8 mouse cellular contexts compared by ENCODE assay signal in genomic region chr2:78868951-78869720, GRCm38 (mm10). TPM values are rescaled to one million over a fixed set of nuclear protein-coding genes. Genes with fewer than 3 reads are reported as not detected.
DNase-seq lines count a peak whose midpoint lies in the region; ATAC-seq and TF ChIP-seq lines count a peak whose summit lies in the region.

No protein-coding gene starts in this region.

- H3K27me3 ChIP-seq in embryonic facial prominence, embryonic 11.5 days (ENCODE audit: control insufficient read depth, insufficient read depth, low read length): no peaks in the 10 kb centered on the region
- H3K27me3 ChIP-seq in kidney, adult 2 months (replicated peaks; ENCODE audit: control insufficient read depth, insufficient read depth, low read length): no peaks in the 10 kb centered on the region
- H3K27me3 ChIP-seq in limb, embryonic 14.5 days (ENCODE audit: control insufficient read depth, insufficient read depth, low read length): no peaks in the 10 kb centered on the region
- H3K27me3 ChIP-seq in midbrain, embryonic 16.5 days (ENCODE audit: control insufficient read depth, insufficient read depth, low read depth, low read length): no peaks in the 10 kb centered on the region

- DNase-seq in monocyte, adult 2 months (ENCODE audit: low read depth in 1 of 2, low spot score in 2 of 2): peak; percentile 23 to 41
- peak; percentile 92 for DNase-seq in embryonic facial prominence, embryonic 11.5 days (ENCODE audit: low spot score)
- peak; percentile 80 to 81 for DNase-seq in heart, adult 18-20 months
- DNase-seq in kidney, adult 2 months: peak; percentile 77
- peak; percentile 85 for DNase-seq in limb, embryonic 14.5 days (ENCODE audit: low spot score)
- peak; percentile 52 to 72 for DNase-seq in spleen, postnatal 14 days (ENCODE audit: low spot score in 2 of 2)

- under 1% methylated on average over 25 of the region's 114 CpGs for WGBS in embryonic facial prominence, embryonic 11.5 days
- 2% methylated on average over 97 of the region's 114 CpGs for WGBS in kidney, adult 2 months
- WGBS in limb, embryonic 14.5 days: 0% methylated on average over 12 of the region's 114 CpGs
- WGBS in midbrain, embryonic 16.5 days: 0% methylated on average over 60 of the region's 114 CpGs

- TF ChIP-seq CTCF in kidney, adult 2 months (conservative IDR thresholded peaks at IDR 0.05; ENCODE audit: insufficient read depth, insufficient read length, low read depth, low read length): peak; percentile 43; the same call in 1 of the 2 replicates

- no peak for TF ChIP-seq POLR2A in kidney, adult 2 months (IDR thresholded peaks at IDR 0.05; ENCODE audit: low read depth, low read length)
- no peak for TF ChIP-seq POLR2A in limb, embryonic 14.5 days (IDR thresholded peaks at IDR 0.05; ENCODE audit: borderline replicate concordance, extremely low read depth, insufficient read depth, insufficient read length)

- ATAC-seq in monocyte, adult 5-6 weeks (replicated peaks; ENCODE audit: insufficient number of reproducible peaks, low FRiP score, low TSS enrichment, poor library complexity, severe bottlenecking): no peak
- ATAC-seq in embryonic facial prominence, embryonic 11.5 days (replicated peaks; ENCODE audit: insufficient number of reproducible peaks, low FRiP score, low TSS enrichment, low read depth): peak; percentile 95
- peak; percentile 93 for ATAC-seq in limb, embryonic 14.5 days (ENCODE audit: low FRiP score, low read depth)
- ATAC-seq in midbrain, embryonic 16.5 days: peak; percentile 97

- H3K9me3 ChIP-seq in embryonic facial prominence, embryonic 11.5 days (replicated peaks; ENCODE audit: control insufficient read depth, low read length): no peaks in the 10 kb centered on the region
- H3K9me3 ChIP-seq in limb, embryonic 14.5 days (ENCODE audit: control insufficient read depth, low read length): no peaks in the 10 kb centered on the region
- H3K9me3 ChIP-seq in midbrain, embryonic 16.5 days (replicated peaks; ENCODE audit: control insufficient read depth, low read length, poor library complexity, severe bottlenecking): no peaks in the 10 kb centered on the region

- peak overlapping the region; percentile 99 for H3K9ac ChIP-seq in embryonic facial prominence, embryonic 11.5 days (replicated peaks; ENCODE audit: low read length)
- peak overlapping the region; percentile 99 for H3K9ac ChIP-seq in limb, embryonic 14.5 days (ENCODE audit: low read depth, low read length, severe bottlenecking)
- peak overlapping the region; percentile 97 for H3K9ac ChIP-seq in midbrain, embryonic 16.5 days (ENCODE audit: low read depth, low read length)

- H3K4me3 ChIP-seq in embryonic facial prominence, embryonic 11.5 days (ENCODE audit: low read depth, low read length): peak overlapping the region; percentile 82
- H3K4me3 ChIP-seq in kidney, adult 2 months (ENCODE audit: insufficient read depth, low read depth, low read length): peak overlapping the region; percentile 92
- H3K4me3 ChIP-seq in limb, embryonic 14.5 days (replicated peaks; ENCODE audit: low read length): peak overlapping the region; percentile 76
- peak overlapping the region; percentile 65 for H3K4me3 ChIP-seq in midbrain, embryonic 16.5 days (ENCODE audit: low read depth, low read length)

- peak overlapping the region; percentile 97 for H3K27ac ChIP-seq in embryonic facial prominence, embryonic 11.5 days (replicated peaks; ENCODE audit: low read depth, low read length)
- H3K27ac ChIP-seq in kidney, adult 2 months (ENCODE audit: insufficient read depth, low read depth, low read length): peak overlapping the region; percentile 74; the same call in 1 of the 2 replicates
- H3K27ac ChIP-seq in limb, embryonic 14.5 days (replicated peaks; ENCODE audit: low read depth, low read length): peak overlapping the region; percentile 99
- H3K27ac ChIP-seq in midbrain, embryonic 16.5 days (ENCODE audit: low read length): peak overlapping the region; percentile 98

- H3K36me3 ChIP-seq in embryonic facial prominence, embryonic 11.5 days (replicated peaks; ENCODE audit: control insufficient read depth, insufficient read depth, low read depth, low read length): no peaks in the 10 kb centered on the region
- H3K36me3 ChIP-seq in kidney, adult 2 months (ENCODE audit: control insufficient read depth, insufficient read depth, low read length): no peaks in the 10 kb centered on the region
- H3K36me3 ChIP-seq in limb, embryonic 14.5 days (ENCODE audit: control insufficient read depth, insufficient read depth, low read length): peaks cover 14% of the 10 kb centered on the region; the same call in 1 of the 2 replicates
- H3K36me3 ChIP-seq in midbrain, embryonic 16.5 days (ENCODE audit: control insufficient read depth, insufficient read depth, low read length): no peaks in the 10 kb centered on the region

- peak overlapping the region; percentile 72 for H3K4me2 ChIP-seq in embryonic facial prominence, embryonic 11.5 days (ENCODE audit: low read depth, low read length)
- peak overlapping the region; percentile 74 for H3K4me2 ChIP-seq in limb, embryonic 14.5 days (replicated peaks; ENCODE audit: low read depth, low read length, severe bottlenecking)
- peak overlapping the region; percentile 81 for H3K4me2 ChIP-seq in midbrain, embryonic 16.5 days (ENCODE audit: low read length)

- H3K4me1 ChIP-seq in embryonic facial prominence, embryonic 11.5 days (ENCODE audit: control insufficient read depth, insufficient read depth, low read length): no peaks in the 10 kb centered on the region
- peaks cover 3% of the 10 kb centered on the region; the same call in 1 of the 2 replicates for H3K4me1 ChIP-seq in kidney, adult 2 months (ENCODE audit: control insufficient read depth, insufficient read depth, low read length)
- H3K4me1 ChIP-seq in limb, embryonic 14.5 days (ENCODE audit: control insufficient read depth, insufficient read depth, low read length): peaks cover 36% of the 10 kb centered on the region
- peaks cover 23% of the 10 kb centered on the region for H3K4me1 ChIP-seq in midbrain, embryonic 16.5 days (ENCODE audit: control insufficient read depth, insufficient read depth, low read length)

RNA-seq across cellular contexts. Expression of gene Ube2e3, which starts 1.2 kb away (rescaled TPM):
- total RNA-seq in monocyte, adult 5-6 weeks (2017): 30.8 to 47.5 TPM (median 45.4 TPM) in 3 replicates
- polyA plus RNA-seq in embryonic facial prominence, embryonic 11.5 days (2014; fragmentation: Nextera tagmentation; extraction: Ambion mirVana): 248 and 251 TPM in 2 replicates
- total RNA-seq in heart, adult 18-20 months (2021): 10 to 100 TPM; 43.0 to 50.2 TPM
- 25.2 and 25.4 TPM in 2 replicates for polyA plus RNA-seq in kidney, adult 2 months (2012; rRNA removed)
- 90.2 and 91.5 TPM in 2 replicates for polyA plus RNA-seq in limb, embryonic 14.5 days (2012; rRNA removed)
- 155 and 177 TPM in 2 replicates for polyA plus RNA-seq in limb, embryonic 14.5 days (2014; fragmentation: Nextera tagmentation; extraction: Ambion mirVana)
- 263 and 296 TPM in 2 replicates for polyA plus RNA-seq in midbrain, embryonic 16.5 days (2015; fragmentation: Nextera tagmentation; extraction: Ambion mirVana)

Comparison
In these comparisons a context has a peak if more than half of its experiments do, and no peak if none do; other contexts are left out.
1. DNase-seq: peak in every context shown above with its lines; median percentile 92 in embryonic facial prominence, embryonic 11.5 days; 85 in limb, embryonic 14.5 days; 80 in heart, adult 18-20 months; 77 in kidney, adult 2 months; 62 in spleen, postnatal 14 days; 32 in monocyte, adult 2 months.